Mouse (Mus musculus) liver, adult 2 months (tissue): ENCODE results near the gene Ugt1a7c. TPM values are rescaled to one million over a fixed set of nuclear protein-coding genes. Genes with fewer than 3 reads are reported as not detected.

Experiments
- DNase-seq: peaks from one replicate; pipeline ENCODE4 v3.0.0-alpha.2; 2011; ENCODE audit warnings: low read depth, low spot score; ENCODE audit errors: extremely low read depth
- H3K27ac ChIP-seq: fragments of 200-500 bp; replicated peaks from 2 replicates; pipeline ENCODE4 v1.5.1; 2012; ENCODE audit warnings: low read depth, mild to moderate bottlenecking, control low read depth, inconsistent platforms, low read length; ENCODE audit not compliant: insufficient read depth
- H3K27me3 ChIP-seq: fragments of 200-500 bp; 2 replicates; pipeline ENCODE4 v1.6.1; 2012; ENCODE audit warnings: mild to moderate bottlenecking, moderate library complexity, low read length, inconsistent platforms; ENCODE audit not compliant: control insufficient read depth, insufficient read depth
- H3K36me3 ChIP-seq: fragments of 200-500 bp; 2 replicates; pipeline ENCODE4 v1.6.1; 2012; ENCODE audit warnings: low read length, inconsistent platforms; ENCODE audit not compliant: control insufficient read depth, insufficient read depth
- H3K4me1 ChIP-seq: fragments of 200-500 bp; 2 replicates; pipeline ENCODE4 v1.6.1; 2011; ENCODE audit warnings: low read length; ENCODE audit not compliant: control insufficient read depth, insufficient read depth
- H3K4me3 ChIP-seq: fragments of 200-500 bp; 2 replicates; pipeline ENCODE4 v1.5.1; 2011; ENCODE audit warnings: low read depth, mild to moderate bottlenecking, control low read depth, low read length, moderate library complexity; ENCODE audit not compliant: insufficient read depth
- H3K79me2 ChIP-seq: fragments of 200-500 bp; 2 replicates; pipeline ENCODE4 v1.6.1; 2012; ENCODE audit warnings: inconsistent platforms, mild to moderate bottlenecking, low read length, moderate library complexity; ENCODE audit not compliant: control insufficient read depth, insufficient read depth
- H3K9ac ChIP-seq: fragments of 200-500 bp; 2 replicates; pipeline ENCODE4 v1.6.1; 2012; ENCODE audit warnings: low read depth, mild to moderate bottlenecking, control low read depth, inconsistent platforms, low read length
- CTCF ChIP-seq: fragments of 200-500 bp; IDR thresholded peaks from 2 replicates; pipeline ENCODE4 v1.5.1; 2011; ENCODE audit warnings: low read depth, low read length, control low read depth
- POLR2A ChIP-seq: fragments of 200-500 bp; IDR thresholded peaks from 2 replicates; pipeline ENCODE4 v1.6.1; 2011; ENCODE audit warnings: low read length, control low read depth; ENCODE audit not compliant: insufficient read depth; ENCODE audit errors: extremely low read depth
- WGBS: fragments of 180-500 bp; shearing (Covaris S2); methylation state at CpG from one replicate; pipeline ENCODE4 v1.1.7; 2018; 5-methylcytosine and 5-hydroxymethylcytosine counted together
- polyA plus RNA-seq: library from polyadenylated mRNA; depleted of rRNA; stranded (reverse); fragments of >200 nt; gene quantifications from 2 replicates; pipeline ENCODE4 v1.2.3, GENCODE M21; 2012
- total RNA-seq: library from RNA; depleted of rRNA; stranded (reverse); fragments of >200 nt; gene quantifications from 2 replicates; pipeline ENCODE4 v1.2.3, GENCODE M21; 2014

The Ugt1a7c gene
- total and polyA plus RNA-seq, 2 experiments: 2.0 to 51.1 TPM

DNA sequence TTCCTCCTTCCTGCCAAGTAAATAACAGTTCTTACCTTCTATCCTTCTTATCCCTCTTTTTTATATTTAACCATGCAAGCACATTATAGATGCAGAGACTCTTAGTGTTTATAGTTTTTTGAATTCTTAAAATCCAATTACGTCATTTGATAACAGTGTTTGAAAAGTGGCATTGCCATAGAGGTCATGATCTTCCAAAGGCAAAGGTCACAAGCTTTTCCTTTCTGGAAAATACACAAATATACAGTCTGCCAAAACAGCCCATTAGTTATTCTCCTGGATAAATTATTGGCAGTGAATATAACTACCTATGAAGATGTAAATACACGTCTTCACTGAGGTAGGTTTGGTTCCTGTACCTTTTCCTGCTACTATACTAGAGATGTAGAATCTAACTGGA is 20.4 kb upstream of the Ugt1a7c start:
- peaks cover 26% of the 10 kb centered on the region for H3K4me1 ChIP-seq
- H3K36me3 ChIP-seq: peaks cover 2% of the 10 kb centered on the region; the same call in 1 of the 2 replicates
- TF ChIP-seq POLR2A (no peak), CTCF (no peak)
- no peak overlapping the region; the same call in 1 of the 2 replicates for H3K9ac ChIP-seq
- H3K79me2 ChIP-seq: peaks cover 18% of the 10 kb centered on the region; the same call in 1 of the 2 replicates
- peak overlapping the region; percentile 55; the same call in 1 of the 2 replicates for H3K4me3 ChIP-seq
- WGBS: 14% methylated on average over 2 of the region's 2 CpGs
- peak overlapping the region; percentile 83 for H3K27ac ChIP-seq
- peak; percentile 91 for DNase-seq
- H3K27me3 ChIP-seq: no peaks in the 10 kb centered on the region

DNA sequence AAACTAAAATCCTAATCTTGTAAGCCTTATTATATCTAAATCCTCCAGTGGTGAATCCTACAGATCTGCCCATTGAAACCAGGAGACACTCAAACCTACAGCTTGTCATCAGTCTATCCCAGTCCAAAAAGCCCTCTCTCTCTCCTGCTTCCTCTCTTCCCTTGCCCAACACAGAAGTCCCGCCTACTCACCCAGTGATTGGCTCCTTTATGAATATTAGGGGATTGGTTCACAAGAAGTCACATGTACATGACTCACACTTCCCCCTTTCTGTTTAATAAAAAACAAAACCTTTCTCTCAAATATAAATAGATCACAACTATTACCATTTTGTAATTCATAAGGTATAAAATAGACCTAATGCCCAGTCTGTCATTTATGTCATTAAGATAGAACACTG is 17.7 kb upstream of the Ugt1a7c start:
- Histone ChIP-seq H3K4me1 (peaks cover 21% of the 10 kb centered on the region), H3K27me3 (no peaks in the 10 kb centered on the region), H3K27ac (no peak overlapping the region), H3K79me2 (peaks cover 25% of the 10 kb centered on the region; the same call in 1 of the 2 replicates), H3K4me3 (no peak overlapping the region), H3K9ac (no peak overlapping the region), H3K36me3 (peaks cover 2% of the 10 kb centered on the region; the same call in 1 of the 2 replicates)
- no peak for TF ChIP-seq POLR2A
- no peak for TF ChIP-seq CTCF
- WGBS: 97% methylated on average over 1 of the region's 1 CpGs
- no peak for DNase-seq

- TF ChIP-seq POLR2A: no peak
- no peak for TF ChIP-seq CTCF
- WGBS: 70% methylated on average over 1 of the region's 1 CpGs
- peaks cover 15% of the 10 kb centered on the region; the same call in 1 of the 2 replicates for H3K79me2 ChIP-seq
Observed at GRCm38 (mm10) chr1:88081670-88082069, 13.2 kb upstream of the Ugt1a7c start.

DNA sequence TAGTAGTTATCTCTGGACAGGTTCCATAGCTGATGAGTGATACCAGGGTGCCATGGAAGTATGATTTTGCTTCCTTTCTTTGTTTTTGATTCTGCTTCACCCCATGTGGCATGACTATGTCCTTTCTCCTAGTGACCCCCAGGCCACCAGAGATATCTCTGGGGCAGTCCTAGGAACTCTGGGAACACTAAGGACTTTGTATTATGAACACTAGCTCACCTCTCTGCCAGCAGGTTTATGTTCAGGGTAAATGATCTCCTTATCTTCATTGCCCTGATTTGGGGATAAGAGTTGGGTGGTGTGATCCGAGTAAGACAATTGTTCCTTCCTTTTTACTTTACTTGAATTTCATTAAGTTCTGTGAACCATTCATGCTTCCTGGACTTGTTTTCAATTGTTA is 8.7 kb upstream of the Ugt1a7c start:
- Histone ChIP-seq H3K27me3 (no peaks in the 10 kb centered on the region), H3K27ac (no peak overlapping the region), H3K36me3 (peaks cover 6% of the 10 kb centered on the region; the same call in 1 of the 2 replicates), H3K79me2 (peaks cover 18% of the 10 kb centered on the region), H3K9ac (no peak overlapping the region), H3K4me3 (no peak overlapping the region), H3K4me1 (peaks cover 4% of the 10 kb centered on the region)
- WGBS: 24% methylated on average over 1 of the region's 1 CpGs
- DNase-seq: peak; percentile 80
- TF ChIP-seq CTCF (no peak), POLR2A (no peak)

More at GRCm38 (mm10) chr1:88081670-88082069, 13.2 kb upstream of the Ugt1a7c start:
- Histone ChIP-seq H3K4me1 (peaks cover 10% of the 10 kb centered on the region), H3K9ac (no peak overlapping the region), H3K4me3 (no peak overlapping the region), H3K27ac (no peak overlapping the region), H3K27me3 (no peaks in the 10 kb centered on the region), H3K36me3 (peaks cover 2% of the 10 kb centered on the region; the same call in 1 of the 2 replicates)
- no peak for DNase-seq

DNA sequence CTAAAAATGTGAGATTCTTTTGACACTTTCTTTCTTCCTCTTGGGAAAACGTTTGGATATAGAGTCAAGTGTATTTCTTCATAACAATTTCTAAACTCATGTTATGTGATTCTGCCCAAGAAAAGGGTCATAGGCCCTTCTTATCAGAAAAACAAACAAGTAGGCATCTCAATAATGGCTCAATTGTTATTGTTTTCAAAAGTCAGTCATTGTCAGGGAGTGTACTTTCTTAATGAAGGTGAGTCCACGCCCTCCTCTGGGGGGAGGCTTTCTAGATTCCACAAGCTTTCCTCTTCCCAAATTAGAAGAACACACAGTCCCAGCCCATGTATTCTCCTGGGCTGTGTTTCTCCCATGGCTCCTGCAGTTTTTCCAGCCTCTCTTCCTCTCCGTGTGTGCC is 7.3 kb upstream of the Ugt1a7c start, which contains the start of gene Ugt1a8:
Gene Ugt1a8 (plus strand): TSS at position 301 of the 400 bp plus-strand sequence.
- TF ChIP-seq CTCF: no peak
- no peak for TF ChIP-seq POLR2A
- Histone ChIP-seq H3K4me3 (no peak within 1 kb of the TSS), H3K4me1 (peaks cover 4% of the 10 kb centered on the region), H3K27me3 (no peaks in the 10 kb centered on the region), H3K9ac (no peak within 1 kb of the TSS), H3K27ac (no peak within 1 kb of the TSS), H3K36me3 (peaks cover 6% of the 10 kb centered on the region; the same call in 1 of the 2 replicates), H3K79me2 (peaks cover 14% of the 10 kb centered on the region)
- DNase-seq: no peak
- 50% methylated on average over 3 of the region's 3 CpGs for WGBS

DNA sequence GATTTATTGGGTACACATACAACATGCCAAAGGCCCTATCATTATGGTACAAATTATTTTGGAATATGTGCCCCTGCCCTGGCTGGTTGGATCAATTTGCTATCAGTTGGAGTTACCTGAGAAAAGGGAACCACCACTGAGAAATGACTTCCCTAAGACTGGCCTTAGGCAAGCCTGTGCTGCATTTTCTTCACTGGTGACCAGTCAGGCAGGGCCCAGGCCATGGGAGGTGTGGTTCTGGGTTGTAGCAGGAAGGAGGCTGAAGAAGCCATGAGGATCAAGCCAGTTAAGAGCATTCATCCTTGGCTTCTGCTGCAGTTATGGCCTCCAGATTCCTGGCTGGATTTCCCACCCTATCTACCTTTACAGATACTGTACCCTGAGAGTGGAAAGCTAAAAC is 2.5 kb upstream of the Ugt1a7c start:
- no peak overlapping the region for H3K27ac ChIP-seq
- TF ChIP-seq POLR2A (no peak), CTCF (no peak)

More for the DNA sequence above, 2.5 kb upstream of the Ugt1a7c start:
- Histone ChIP-seq H3K27me3 (no peaks in the 10 kb centered on the region), H3K79me2 (peaks cover 14% of the 10 kb centered on the region), H3K36me3 (peaks cover 2% of the 10 kb centered on the region; the same call in 1 of the 2 replicates), H3K9ac (no peak overlapping the region), H3K4me3 (no peak overlapping the region), H3K4me1 (peaks cover 2% of the 10 kb centered on the region)
- no peak for DNase-seq
